Mouse (Mus musculus): Measurements from ENCODE around the gene Zfp609. TPM values are rescaled to one million over a fixed set of nuclear protein-coding genes. Genes with fewer than 3 reads are reported as not detected.

The Zfp609 gene
- polyA plus RNA-seq, 1 experiment from 2014 or later, result 8.1 TPM

DNA sequence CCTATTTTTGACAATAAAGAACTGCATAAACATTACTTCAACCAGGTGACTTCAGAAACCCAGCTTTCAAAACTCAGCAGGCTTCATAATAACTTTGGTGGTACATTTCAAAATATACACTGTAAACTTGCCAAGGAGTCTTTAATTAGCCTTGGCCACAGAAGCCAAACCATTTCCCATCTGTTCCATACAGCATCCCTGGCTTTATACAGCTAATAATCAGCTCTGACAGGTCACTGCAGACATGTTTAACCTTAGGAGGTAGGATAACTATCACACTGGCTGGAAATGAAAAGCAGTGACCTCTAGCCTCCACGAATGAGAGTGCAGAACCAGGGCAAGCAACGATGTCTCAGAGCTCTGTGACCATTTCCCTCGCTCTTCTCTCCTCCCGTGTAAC lies 27.6 kb downstream of the Zfp609 start:
- peaks cover 2% of the 10 kb centered on the region; the same call in 1 of the 2 replicates for H3K36me3 ChIP-seq (ENCODE audit: control insufficient read depth, insufficient read depth, low read length)
- H3K27ac ChIP-seq (ENCODE audit: low read depth, low read length), result no peak overlapping the region
- no peak overlapping the region for H3K9ac ChIP-seq (ENCODE audit: low read depth, low read length)
- WGBS (ENCODE audit: insufficient replicate concordance), result 74% methylated on average over 4 of the region's 4 CpGs
- H3K27me3 ChIP-seq (ENCODE audit: control insufficient read depth, insufficient read depth, low read length), result no peaks in the 10 kb centered on the region
- H3K4me3 ChIP-seq (ENCODE audit: low read depth, low read length), result no peak overlapping the region
- H3K9me3 ChIP-seq (replicated peaks; ENCODE audit: control insufficient read depth, low read length), result no peaks in the 10 kb centered on the region
- H3K4me1 ChIP-seq (ENCODE audit: control insufficient read depth, insufficient read depth, low read length), result peaks cover 20% of the 10 kb centered on the region
- H3K4me2 ChIP-seq, result no peak overlapping the region
- no peak for ATAC-seq (replicated peaks; ENCODE audit: insufficient number of reproducible peaks, low FRiP score, low TSS enrichment)

DNA sequence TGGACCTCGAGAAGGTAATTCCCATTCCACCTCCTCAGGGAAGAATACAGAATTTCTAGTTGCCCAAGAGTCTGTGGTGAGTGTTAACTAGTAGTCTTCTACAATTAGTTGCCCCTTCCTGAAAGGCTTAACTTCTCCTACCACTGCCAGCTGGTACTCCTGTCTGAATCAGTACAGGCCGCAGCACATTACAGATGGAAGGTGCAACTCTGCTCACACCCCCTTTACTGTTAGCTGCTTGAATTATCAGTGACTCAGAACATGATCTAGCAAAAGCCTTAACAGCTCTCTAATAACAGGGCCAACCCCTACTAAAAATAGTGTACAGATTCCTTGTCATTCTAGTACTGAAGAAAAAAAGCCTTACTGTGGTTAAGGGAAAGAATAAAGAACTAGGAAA lies 31.7 kb downstream of the Zfp609 start:
- Histone ChIP-seq H3K27me3 (ENCODE audit: control insufficient read depth, insufficient read depth, low read length) (no peaks in the 10 kb centered on the region), H3K36me3 (ENCODE audit: control insufficient read depth, insufficient read depth, low read length) (peaks cover 5% of the 10 kb centered on the region; the same call in 1 of the 2 replicates), H3K4me2 (no peak overlapping the region), H3K9ac (ENCODE audit: low read depth, low read length) (no peak overlapping the region), H3K27ac (ENCODE audit: low read depth, low read length) (no peak overlapping the region), H3K4me3 (ENCODE audit: low read depth, low read length) (no peak overlapping the region), H3K9me3 (replicated peaks; ENCODE audit: control insufficient read depth, low read length) (no peaks in the 10 kb centered on the region), H3K4me1 (ENCODE audit: control insufficient read depth, insufficient read depth, low read length) (peaks cover 37% of the 10 kb centered on the region)
- no peak for ATAC-seq (replicated peaks; ENCODE audit: insufficient number of reproducible peaks, low FRiP score, low TSS enrichment)
- 62% methylated on average over 2 of the region's 2 CpGs for WGBS (ENCODE audit: insufficient replicate concordance)

DNA sequence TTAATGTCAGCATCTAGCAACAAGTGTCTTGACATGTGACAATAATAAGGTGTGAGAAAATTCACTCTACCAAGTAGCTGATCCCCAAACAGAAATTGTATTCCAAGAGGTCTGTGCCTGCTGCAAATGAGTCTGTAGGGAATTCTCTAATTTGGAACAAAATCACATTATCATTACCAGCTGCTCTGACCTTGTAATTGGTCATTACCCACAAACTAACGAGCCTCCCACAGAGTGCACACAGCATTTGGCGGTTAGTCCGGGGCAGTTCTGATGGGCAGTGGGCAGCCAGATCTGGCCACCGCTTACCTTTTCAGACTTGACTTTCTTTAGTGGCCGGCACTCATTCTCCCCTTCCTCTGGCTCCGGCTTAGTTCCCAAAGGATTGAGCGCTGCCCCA lies 33.1 kb downstream of the Zfp609 start:
- 92% methylated on average over 7 of the region's 7 CpGs for WGBS (ENCODE audit: insufficient replicate concordance)
- Histone ChIP-seq H3K4me3 (ENCODE audit: low read depth, low read length) (no peak overlapping the region), H3K9me3 (replicated peaks; ENCODE audit: control insufficient read depth, low read length) (no peaks in the 10 kb centered on the region), H3K36me3 (ENCODE audit: control insufficient read depth, insufficient read depth, low read length) (peaks cover 5% of the 10 kb centered on the region; the same call in 1 of the 2 replicates), H3K27me3 (ENCODE audit: control insufficient read depth, insufficient read depth, low read length) (no peaks in the 10 kb centered on the region), H3K4me2 (no peak overlapping the region), H3K27ac (ENCODE audit: low read depth, low read length) (no peak overlapping the region), H3K9ac (ENCODE audit: low read depth, low read length) (no peak overlapping the region), H3K4me1 (ENCODE audit: control insufficient read depth, insufficient read depth, low read length) (peaks cover 35% of the 10 kb centered on the region)
- ATAC-seq (replicated peaks; ENCODE audit: insufficient number of reproducible peaks, low FRiP score, low TSS enrichment), result no peak

GRCm38 (mm10) chr9:65793506-65793905 lies 33.9 kb downstream of the Zfp609 start:
- H3K27me3 ChIP-seq (ENCODE audit: control insufficient read depth, insufficient read depth, low read length), result no peaks in the 10 kb centered on the region
- H3K4me2 ChIP-seq, result no peak overlapping the region
- ATAC-seq (replicated peaks; ENCODE audit: insufficient number of reproducible peaks, low FRiP score, low TSS enrichment), result no peak
- no peaks in the 10 kb centered on the region for H3K9me3 ChIP-seq (replicated peaks; ENCODE audit: control insufficient read depth, low read length)
- no peak overlapping the region for H3K27ac ChIP-seq (ENCODE audit: low read depth, low read length)
- H3K36me3 ChIP-seq (ENCODE audit: control insufficient read depth, insufficient read depth, low read length), result peaks cover 5% of the 10 kb centered on the region; the same call in 1 of the 2 replicates
- peaks cover 37% of the 10 kb centered on the region for H3K4me1 ChIP-seq (ENCODE audit: control insufficient read depth, insufficient read depth, low read length)
- 86% methylated on average over 3 of the region's 3 CpGs for WGBS (ENCODE audit: insufficient replicate concordance)
- H3K9ac ChIP-seq (ENCODE audit: low read depth, low read length), result no peak overlapping the region
- no peak overlapping the region for H3K4me3 ChIP-seq (ENCODE audit: low read depth, low read length)

- Histone ChIP-seq H3K4me1 (ENCODE audit: control insufficient read depth, insufficient read depth, low read length) (peaks cover 41% of the 10 kb centered on the region), H3K4me2 (no peak overlapping the region), H3K27me3 (ENCODE audit: control insufficient read depth, insufficient read depth, low read length) (no peaks in the 10 kb centered on the region), H3K4me3 (ENCODE audit: low read depth, low read length) (no peak overlapping the region), H3K9ac (ENCODE audit: low read depth, low read length) (no peak overlapping the region), H3K27ac (ENCODE audit: low read depth, low read length) (no peak overlapping the region), H3K9me3 (replicated peaks; ENCODE audit: control insufficient read depth, low read length) (no peaks in the 10 kb centered on the region), H3K36me3 (ENCODE audit: control insufficient read depth, insufficient read depth, low read length) (peaks cover 5% of the 10 kb centered on the region; the same call in 1 of the 2 replicates)
- no peak for ATAC-seq (replicated peaks; ENCODE audit: insufficient number of reproducible peaks, low FRiP score, low TSS enrichment)
- 81% methylated on average over 3 of the region's 3 CpGs for WGBS (ENCODE audit: insufficient replicate concordance)
Measured at GRCm38 (mm10) chr9:65793086-65793485, 34.3 kb downstream of the Zfp609 start.

DNA sequence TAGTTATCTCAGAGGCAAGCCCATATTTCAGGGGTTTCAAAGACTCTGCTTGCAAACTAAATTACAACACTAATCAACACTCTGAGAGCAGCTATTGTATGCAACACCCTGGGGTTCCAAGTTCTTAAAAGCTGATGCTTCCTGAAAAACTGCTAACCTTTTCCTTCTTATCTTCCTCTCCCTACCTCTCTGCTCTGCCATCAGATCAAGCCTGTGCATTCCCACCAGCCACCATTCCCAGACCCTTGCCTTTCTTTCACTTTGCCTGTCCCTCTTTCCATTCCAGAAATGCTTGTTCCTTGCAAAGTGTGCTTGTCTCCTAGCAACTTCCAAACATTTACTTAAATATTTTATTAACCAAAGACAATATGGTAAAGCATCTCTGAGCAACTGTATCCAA lies 35.5 kb downstream of the Zfp609 start:
- no peaks in the 10 kb centered on the region for H3K9me3 ChIP-seq (replicated peaks; ENCODE audit: control insufficient read depth, low read length)
- H3K36me3 ChIP-seq (ENCODE audit: control insufficient read depth, insufficient read depth, low read length), result peaks cover 5% of the 10 kb centered on the region; the same call in 1 of the 2 replicates
- no peak overlapping the region for H3K4me3 ChIP-seq (ENCODE audit: low read depth, low read length)
- no peaks in the 10 kb centered on the region for H3K27me3 ChIP-seq (ENCODE audit: control insufficient read depth, insufficient read depth, low read length)
- H3K4me1 ChIP-seq (ENCODE audit: control insufficient read depth, insufficient read depth, low read length), result peaks cover 53% of the 10 kb centered on the region
- no peak overlapping the region for H3K27ac ChIP-seq (ENCODE audit: low read depth, low read length)
- H3K9ac ChIP-seq (ENCODE audit: low read depth, low read length), result no peak overlapping the region
- ATAC-seq (replicated peaks; ENCODE audit: insufficient number of reproducible peaks, low FRiP score, low TSS enrichment), result no peak
- H3K4me2 ChIP-seq, result no peak overlapping the region

DNA sequence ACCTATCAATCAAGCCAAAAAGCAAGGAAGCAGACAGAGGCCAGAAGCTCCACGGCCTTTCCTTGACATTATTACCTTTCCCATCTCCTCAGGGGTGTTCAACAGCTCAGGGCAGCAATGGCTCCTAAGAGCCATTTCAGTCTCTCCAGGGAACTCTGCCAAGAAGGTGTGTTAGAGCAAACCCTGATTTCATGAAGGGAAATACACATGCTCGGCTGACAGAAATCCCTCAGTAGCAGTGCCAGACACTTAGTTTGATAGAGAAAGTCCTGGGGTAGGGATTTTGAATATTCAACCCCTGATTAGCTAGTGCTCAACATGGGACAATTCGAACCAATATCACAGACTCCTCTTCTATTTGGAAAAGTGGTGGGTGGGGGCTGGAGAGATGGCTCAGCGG lies 36.3 kb downstream of the Zfp609 start:
- Histone ChIP-seq H3K4me3 (ENCODE audit: low read depth, low read length) (no peak overlapping the region), H3K27ac (ENCODE audit: low read depth, low read length) (no peak overlapping the region), H3K9ac (ENCODE audit: low read depth, low read length) (no peak overlapping the region), H3K27me3 (ENCODE audit: control insufficient read depth, insufficient read depth, low read length) (no peaks in the 10 kb centered on the region), H3K36me3 (ENCODE audit: control insufficient read depth, insufficient read depth, low read length) (peaks cover 5% of the 10 kb centered on the region; the same call in 1 of the 2 replicates), H3K4me1 (ENCODE audit: control insufficient read depth, insufficient read depth, low read length) (peaks cover 60% of the 10 kb centered on the region), H3K9me3 (replicated peaks; ENCODE audit: control insufficient read depth, low read length) (no peaks in the 10 kb centered on the region), H3K4me2 (no peak overlapping the region)
- no peak for ATAC-seq (replicated peaks; ENCODE audit: insufficient number of reproducible peaks, low FRiP score, low TSS enrichment)
- 53% methylated on average over 4 of the region's 4 CpGs for WGBS (ENCODE audit: insufficient replicate concordance)

DNA sequence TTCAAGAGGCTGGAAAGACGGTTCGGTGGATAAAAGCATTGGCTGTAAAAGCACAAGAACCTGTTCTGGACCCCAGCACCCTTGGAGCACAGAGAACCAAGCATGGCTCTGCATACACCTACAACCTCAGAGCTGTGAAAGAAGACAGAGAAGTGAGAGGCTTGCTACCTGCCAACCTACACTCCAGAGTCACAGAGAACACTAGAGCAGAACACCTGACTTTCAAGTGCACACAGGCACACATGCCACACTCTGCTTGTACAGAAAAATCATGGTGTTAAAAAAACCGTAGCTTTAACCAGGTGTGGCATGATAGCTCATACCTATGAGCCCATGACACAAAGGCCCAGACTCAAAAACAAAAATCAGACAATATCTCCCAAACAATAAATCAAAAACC lies 37.6 kb downstream of the Zfp609 start:
- no peak overlapping the region for H3K27ac ChIP-seq (ENCODE audit: low read depth, low read length)
- no peak overlapping the region for H3K4me3 ChIP-seq (ENCODE audit: low read depth, low read length)
- H3K9me3 ChIP-seq (replicated peaks; ENCODE audit: control insufficient read depth, low read length), result no peaks in the 10 kb centered on the region
- no peak overlapping the region for H3K9ac ChIP-seq (ENCODE audit: low read depth, low read length)
- H3K36me3 ChIP-seq (ENCODE audit: control insufficient read depth, insufficient read depth, low read length), result peaks cover 4% of the 10 kb centered on the region; the same call in 1 of the 2 replicates
- H3K4me2 ChIP-seq, result no peak overlapping the region
- no peaks in the 10 kb centered on the region for H3K27me3 ChIP-seq (ENCODE audit: control insufficient read depth, insufficient read depth, low read length)
- peaks cover 51% of the 10 kb centered on the region for H3K4me1 ChIP-seq (ENCODE audit: control insufficient read depth, insufficient read depth, low read length)
- WGBS (ENCODE audit: insufficient replicate concordance), result 94% methylated on average over 3 of the region's 3 CpGs
- ATAC-seq (replicated peaks; ENCODE audit: insufficient number of reproducible peaks, low FRiP score, low TSS enrichment), result no peak

GRCm38 (mm10) chr9:65788556-65788955 lies 38.8 kb downstream of the Zfp609 start:
- no peak overlapping the region for H3K27ac ChIP-seq (ENCODE audit: low read depth, low read length)
- no peak overlapping the region for H3K4me3 ChIP-seq (ENCODE audit: low read depth, low read length)
- no peak overlapping the region for H3K4me2 ChIP-seq
- no peaks in the 10 kb centered on the region for H3K36me3 ChIP-seq (ENCODE audit: control insufficient read depth, insufficient read depth, low read length)
- H3K4me1 ChIP-seq (ENCODE audit: control insufficient read depth, insufficient read depth, low read length), result peaks cover 56% of the 10 kb centered on the region
- H3K27me3 ChIP-seq (ENCODE audit: control insufficient read depth, insufficient read depth, low read length), result no peaks in the 10 kb centered on the region
- no peak for ATAC-seq (replicated peaks; ENCODE audit: insufficient number of reproducible peaks, low FRiP score, low TSS enrichment)
- WGBS (ENCODE audit: insufficient replicate concordance), result 86% methylated on average over 4 of the region's 4 CpGs
- no peaks in the 10 kb centered on the region for H3K9me3 ChIP-seq (replicated peaks; ENCODE audit: control insufficient read depth, low read length)
- H3K9ac ChIP-seq (ENCODE audit: low read depth, low read length), result no peak overlapping the region
